Mouse (Mus musculus) intestine, embryonic 15.5 days (tissue): ENCODE measurements around the gene Kif22. TPM values are rescaled to one million over a fixed set of nuclear protein-coding genes. Genes with fewer than 3 reads are reported as not detected.
A peak's percentile ranks its signal among the peaks of the same experiment; 100 is the strongest.
"Not testable (repeated sequence)": the region's sequence is repeated elsewhere in the genome, so short reads cannot be mapped to it uniquely, and the experiment has no call there.

ENCODE experiments used
- ATAC-seq: fragments of 200-750 bp; cut with Nextera tagmentation; 2 replicates; pipeline ENCODE4 v1.8.0; 2017; ENCODE audit warnings: moderate TSS enrichment, moderate library complexity
- H3K27ac ChIP-seq: fragments of 300-500 bp; sonication (generic); 2 replicates; pipeline ENCODE4 v1.5.1; 2015; ENCODE audit warnings: mild to moderate bottlenecking, inconsistent platforms
- H3K27me3 ChIP-seq: fragments of 300-500 bp; sonication (generic); replicated peaks from 2 replicates; pipeline ENCODE4 v1.6.1; 2015; ENCODE audit warnings: inconsistent platforms
- H3K36me3 ChIP-seq: fragments of 300-500 bp; sonication (generic); 2 replicates; pipeline ENCODE4 v1.6.1; 2015; ENCODE audit warnings: inconsistent platforms
- H3K4me1 ChIP-seq: fragments of 300-500 bp; sonication (generic); replicated peaks from 2 replicates; pipeline ENCODE4 v1.6.1; 2015; ENCODE audit warnings: inconsistent platforms
- H3K4me2 ChIP-seq: fragments of 300-500 bp; sonication (generic); replicated peaks from 2 replicates; pipeline ENCODE4 v1.6.1; 2015; ENCODE audit warnings: mild to moderate bottlenecking, inconsistent platforms
- H3K4me3 ChIP-seq: fragments of 300-500 bp; sonication (generic); replicated peaks from 2 replicates; pipeline ENCODE4 v1.5.1; 2015; ENCODE audit warnings: inconsistent platforms
- H3K9ac ChIP-seq: fragments of 300-500 bp; sonication (generic); 2 replicates; pipeline ENCODE4 v1.6.1; 2015; ENCODE audit warnings: inconsistent platforms
- H3K9me3 ChIP-seq: fragments of 300-500 bp; sonication (generic); 2 replicates; pipeline ENCODE4 v1.6.1; 2016; ENCODE audit warnings: inconsistent platforms
- WGBS: fragments of 180-500 bp; shearing (Covaris S2); methylation state at CpG from one replicate; pipeline ENCODE4 v1.1.7; 2015; 5-methylcytosine and 5-hydroxymethylcytosine counted together
- polyA plus RNA-seq: library from polyadenylated mRNA; unstranded; fragments of >200 nt; fragmentation: Nextera tagmentation; extraction: Ambion mirVana; gene quantifications from 2 replicates; pipeline ENCODE4 v1.2.1, GENCODE M21; 2015

Gene Kif22
- polyA plus RNA-seq, result 101 and 107 TPM in 2 replicates

- Histone ChIP-seq H3K9ac (peak within 1 kb of the TSS; percentile 85), H3K27me3 (no peaks in the 10 kb centered on the region), H3K27ac (peak within 1 kb of the TSS; percentile 74), H3K4me3 (peak within 1 kb of the TSS; percentile 97), H3K4me2 (peak within 1 kb of the TSS; percentile 80), H3K9me3 (no peaks in the 10 kb centered on the region), H3K36me3 (no peaks in the 10 kb centered on the region), H3K4me1 (peaks cover 10% of the 10 kb centered on the region; the same call in 1 of the 2 replicates)
- ATAC-seq, result peak; percentile 94
- under 1% methylated on average over 53 of the region's 53 CpGs for WGBS
These were observed at the start of gene Kif22 for GRCm38 (mm10) chr7:127041851-127042672. Gene Kif22 (minus strand): TSS chr7:127042471.

GRCm38 (mm10) chr7:127091114-127091896 lies 49.0 kb upstream of the Kif22 start, which contains the start of gene AI467606:
Gene AI467606 (plus strand): TSS chr7:127091359.
- Histone ChIP-seq H3K36me3 (no peaks in the 10 kb centered on the region), H3K9ac (peak within 1 kb of the TSS; percentile 5; the same call in 1 of the 2 replicates), H3K9me3 (no peaks in the 10 kb centered on the region; the same call in 1 of the 2 replicates), H3K27me3 (no peaks in the 10 kb centered on the region), H3K4me3 (peak within 1 kb of the TSS; percentile 18), H3K4me1 (peaks cover 15% of the 10 kb centered on the region; the same call in 1 of the 2 replicates), H3K27ac (peak within 1 kb of the TSS; percentile 58; the same call in 1 of the 2 replicates), H3K4me2 (peak within 1 kb of the TSS; percentile 40)
- 55% methylated on average over 16 of the region's 16 CpGs for WGBS
- ATAC-seq, result peak; percentile 90

- Histone ChIP-seq H3K9me3 (no peaks in the 10 kb centered on the region; the same call in 1 of the 2 replicates), H3K4me2 (no peak overlapping the region), H3K4me3 (no peak overlapping the region), H3K9ac (no peak overlapping the region), H3K36me3 (no peaks in the 10 kb centered on the region), H3K4me1 (peaks cover 15% of the 10 kb centered on the region; the same call in 1 of the 2 replicates), H3K27me3 (no peaks in the 10 kb centered on the region), H3K27ac (peak overlapping the region; percentile 32; the same call in 1 of the 2 replicates)
- 88% methylated on average over 20 of the region's 20 CpGs for whole genome bisulfite sequencing
- peak; percentile 20; the same call in 1 of the 2 replicates for ATAC-seq
These were observed 48.2 kb upstream of the Kif22 start for GRCm38 (mm10) chr7:127090154-127091113.

- H3K4me3 ChIP-seq, result peak overlapping the region; percentile 19; the same call in 1 of the 2 replicates
- WGBS, result 18% methylated on average over 27 of the region's 27 CpGs
- H3K4me1 ChIP-seq, result peaks cover 15% of the 10 kb centered on the region; the same call in 1 of the 2 replicates
- ATAC-seq, result no peak
- no peaks in the 10 kb centered on the region for H3K9me3 ChIP-seq
- H3K27me3 ChIP-seq, result no peaks in the 10 kb centered on the region
- peak overlapping the region; percentile 23; the same call in 1 of the 2 replicates for H3K9ac ChIP-seq
- peak overlapping the region; percentile 48 for H3K4me2 ChIP-seq
- H3K36me3 ChIP-seq, result no peaks in the 10 kb centered on the region
- H3K27ac ChIP-seq, result 0 out of 2 replicates have a peak overlapping the region, but pooled peaks have one; percentile 27
These were observed 46.9 kb upstream of the Kif22 start for GRCm38 (mm10) chr7:127088901-127089845.

GRCm38 (mm10) chr7:127088083-127088482 lies 45.8 kb upstream of the Kif22 start:
- no peaks in the 10 kb centered on the region for H3K9me3 ChIP-seq
- H3K27me3 ChIP-seq, result no peaks in the 10 kb centered on the region
- no peak overlapping the region for H3K27ac ChIP-seq
- H3K9ac ChIP-seq, result no peak overlapping the region
- H3K4me3 ChIP-seq, result no peak overlapping the region
- H3K4me2 ChIP-seq, result no peak overlapping the region
- WGBS, result 79% methylated on average over 3 of the region's 3 CpGs
- ATAC-seq, result no peak
- H3K4me1 ChIP-seq, result peaks cover 15% of the 10 kb centered on the region; the same call in 1 of the 2 replicates
- H3K36me3 ChIP-seq, result no peaks in the 10 kb centered on the region

- H3K27me3 ChIP-seq, H3K9me3 ChIP-seq, H3K9ac ChIP-seq, H3K36me3 ChIP-seq, ATAC-seq, H3K4me3 ChIP-seq, H3K4me2 ChIP-seq, H3K27ac ChIP-seq: not testable (repeated sequence)
- 81% methylated on average over 6 of the region's 6 CpGs for WGBS
- H3K4me1 ChIP-seq, result peaks cover 15% of the 10 kb centered on the region; the same call in 1 of the 2 replicates
These were observed 45.2 kb upstream of the Kif22 start, which contains the start of gene Zg16 for GRCm38 (mm10) chr7:127087278-127088010. Gene Zg16 (minus strand): TSS chr7:127087328.

- not testable (repeated sequence) for H3K4me2 ChIP-seq, H3K36me3 ChIP-seq, H3K9ac ChIP-seq, H3K9me3 ChIP-seq, H3K27ac ChIP-seq, H3K4me3 ChIP-seq, H3K27me3 ChIP-seq, H3K4me1 ChIP-seq, ATAC-seq
- 42% methylated on average over 6 of the region's 6 CpGs for WGBS
These were observed 43.5 kb upstream of the Kif22 start for GRCm38 (mm10) chr7:127085751-127086150.

GRCm38 (mm10) chr7:127084794-127085193 lies 42.5 kb upstream of the Kif22 start:
- no peak overlapping the region for H3K4me2 ChIP-seq
- ATAC-seq, result peak; percentile 38; the same call in 1 of the 2 replicates
- H3K27me3 ChIP-seq, result no peaks in the 10 kb centered on the region
- WGBS, result 77% methylated on average over 2 of the region's 2 CpGs
- no peak overlapping the region for H3K4me3 ChIP-seq
- H3K9ac ChIP-seq, result no peak overlapping the region
- no peak overlapping the region for H3K27ac ChIP-seq
- no peaks in the 10 kb centered on the region for H3K9me3 ChIP-seq
- peaks cover 6% of the 10 kb centered on the region; the same call in 1 of the 2 replicates for H3K4me1 ChIP-seq
- H3K36me3 ChIP-seq, result no peaks in the 10 kb centered on the region

- Histone ChIP-seq H3K27me3 (no peaks in the 10 kb centered on the region), H3K36me3 (no peaks in the 10 kb centered on the region), H3K4me3 (no peak overlapping the region), H3K4me1 (no peaks in the 10 kb centered on the region), H3K9ac (no peak overlapping the region), H3K27ac (no peak overlapping the region), H3K9me3 (no peaks in the 10 kb centered on the region), H3K4me2 (no peak overlapping the region)
- ATAC-seq, result no peak
- 67% methylated on average over 4 of the region's 4 CpGs for WGBS
These were observed 41.4 kb upstream of the Kif22 start for GRCm38 (mm10) chr7:127083689-127084088.

GRCm38 (mm10) chr7:127082995-127083394 lies 40.7 kb upstream of the Kif22 start:
- no peaks in the 10 kb centered on the region for H3K4me1 ChIP-seq
- no peak for ATAC-seq
- H3K4me2 ChIP-seq, result no peak overlapping the region
- WGBS, result 43% methylated on average over 2 of the region's 2 CpGs
- no peak overlapping the region for H3K4me3 ChIP-seq
- no peaks in the 10 kb centered on the region for H3K9me3 ChIP-seq
- H3K36me3 ChIP-seq, result no peaks in the 10 kb centered on the region
- no peaks in the 10 kb centered on the region for H3K27me3 ChIP-seq
- H3K9ac ChIP-seq, result no peak overlapping the region
- H3K27ac ChIP-seq, result no peak overlapping the region
